Mouse (Mus musculus): ENCODE measurements around the gene Wnt2.

Gene Wnt2

GRCm38 (mm10) chr6:18029746-18030656 lies at the start of gene Wnt2:
Wnt2 (minus strand) TSS chr6:18030585.
- peak; percentile 16 to 22 for DNase-seq (ENCODE audit: low spot score in 2 of 2)

- DNase-seq (ENCODE audit: low spot score in 2 of 2), result no peak
Observed at GRCm38 (mm10) chr6:18078615-18079014, 48.2 kb upstream of the Wnt2 start.

- no peak for DNase-seq (ENCODE audit: low spot score in 2 of 2)
Observed at GRCm38 (mm10) chr6:18076986-18077385, 46.6 kb upstream of the Wnt2 start.

GRCm38 (mm10) chr6:18076577-18076976 lies 46.2 kb upstream of the Wnt2 start:
- DNase-seq (ENCODE audit: low spot score in 2 of 2), result no peak

GRCm38 (mm10) chr6:18057899-18058298 lies 27.5 kb upstream of the Wnt2 start:
- no peak for DNase-seq (ENCODE audit: low spot score in 2 of 2)

DNA sequence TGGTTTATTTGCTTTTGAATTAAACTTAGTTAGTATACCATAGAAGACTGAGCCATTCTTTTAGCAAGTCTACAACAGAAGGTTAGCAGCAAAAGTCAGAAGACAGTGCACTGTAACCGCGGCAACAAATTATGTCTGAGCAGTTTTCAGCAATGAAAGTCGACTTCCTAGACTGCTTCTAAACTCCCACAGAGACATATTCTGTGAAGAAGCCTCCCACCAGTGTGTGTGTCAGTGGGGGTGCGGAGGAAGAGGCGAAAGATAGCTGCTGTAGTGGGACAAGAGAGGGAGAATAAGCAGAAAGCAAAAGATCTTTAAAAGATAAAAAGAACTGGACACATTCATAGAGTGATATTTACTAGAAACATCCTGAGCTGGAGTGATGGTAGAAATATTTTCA lies 21.3 kb upstream of the Wnt2 start:
- DNase-seq (ENCODE audit: low spot score in 2 of 2), result no peak

DNA sequence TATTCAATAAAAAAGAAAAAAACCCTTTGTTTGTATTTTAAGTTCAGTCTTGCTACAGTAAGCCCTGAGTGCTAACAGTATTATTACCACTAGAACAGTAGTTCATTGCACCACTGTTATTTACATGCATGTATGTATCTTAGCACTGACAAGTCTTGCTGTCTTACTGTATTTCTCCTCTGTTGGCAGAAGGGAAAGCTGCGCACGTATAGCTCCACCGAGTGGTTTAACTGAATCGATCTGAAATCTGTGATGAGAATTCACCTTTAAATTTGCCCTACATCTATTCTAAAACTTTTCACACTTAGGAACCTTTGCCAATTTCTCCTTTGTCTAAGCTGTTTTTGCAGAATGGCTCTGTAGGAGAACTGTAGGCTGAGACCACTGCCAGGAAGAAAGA lies 13.9 kb upstream of the Wnt2 start:
- DNase-seq (ENCODE audit: low spot score in 2 of 2), result no peak

DNA sequence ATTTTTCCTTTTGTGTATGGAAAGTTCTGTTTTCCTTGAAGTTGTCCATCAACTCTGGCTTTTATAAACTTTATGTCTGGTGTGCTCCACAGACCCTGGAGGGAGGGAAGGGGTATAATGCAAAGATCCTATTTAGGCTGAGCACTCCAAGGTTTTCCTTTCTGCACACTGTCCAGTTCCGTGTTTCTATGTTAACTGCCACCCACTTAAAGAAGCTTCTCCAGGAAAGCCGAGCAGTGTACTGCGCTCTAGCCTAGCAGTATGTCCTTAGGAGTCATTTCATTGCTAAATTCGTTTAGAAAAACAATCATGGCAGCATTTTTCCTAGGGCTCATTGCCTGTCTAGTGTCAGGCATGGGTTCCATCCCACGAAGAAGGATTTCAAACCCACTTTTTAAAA lies 12.8 kb upstream of the Wnt2 start:
- no peak for DNase-seq (ENCODE audit: low spot score in 2 of 2)

DNA sequence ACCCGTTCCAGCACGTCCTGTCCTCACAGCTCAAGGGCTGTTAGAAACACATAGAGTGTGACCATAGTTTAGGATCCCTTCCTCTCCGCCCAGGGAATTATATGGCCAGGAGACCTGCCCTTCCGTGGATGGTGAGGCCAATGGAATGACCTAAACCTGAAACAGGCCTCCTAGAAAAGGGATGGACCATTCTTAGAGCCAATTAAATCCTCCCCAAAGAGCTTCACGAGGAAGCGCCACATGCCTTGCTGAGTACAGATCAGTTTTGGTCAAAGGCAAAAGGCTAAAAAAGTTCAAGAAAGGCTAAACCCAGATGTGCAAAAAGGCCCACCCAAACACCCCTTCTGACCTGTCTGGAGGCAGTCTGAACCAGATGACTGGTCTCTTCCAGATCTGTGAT lies 1.9 kb upstream of the Wnt2 start:
- DNase-seq (ENCODE audit: low spot score in 2 of 2), result no peak

DNA sequence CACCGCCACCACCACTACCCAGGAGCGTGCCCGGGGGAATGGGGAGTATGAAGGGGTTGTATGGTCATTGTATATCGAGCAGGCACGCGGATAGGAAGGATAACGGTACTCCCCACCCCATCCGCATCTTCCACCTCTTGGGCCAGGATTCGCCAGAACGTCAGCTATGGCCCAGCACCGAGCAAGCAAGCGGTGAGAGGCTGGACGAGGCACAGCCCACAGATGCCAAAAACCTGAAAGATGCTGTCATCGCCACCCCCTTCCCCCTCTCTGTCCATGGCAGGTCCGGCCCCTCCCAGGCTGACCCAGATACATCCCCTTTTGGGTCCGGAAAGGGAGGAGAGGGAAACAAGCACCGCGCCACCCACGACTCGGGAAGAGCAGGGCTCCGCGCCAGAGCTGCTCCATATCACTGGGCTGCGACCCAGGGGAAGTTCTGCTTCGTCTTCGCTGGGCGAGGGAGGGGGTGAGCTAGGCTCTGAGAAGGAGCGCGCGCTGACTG lies 1.2 kb upstream of the Wnt2 start:
- DNase-seq (ENCODE audit: low spot score in 2 of 2), result peak; percentile 52 to 67

DNA sequence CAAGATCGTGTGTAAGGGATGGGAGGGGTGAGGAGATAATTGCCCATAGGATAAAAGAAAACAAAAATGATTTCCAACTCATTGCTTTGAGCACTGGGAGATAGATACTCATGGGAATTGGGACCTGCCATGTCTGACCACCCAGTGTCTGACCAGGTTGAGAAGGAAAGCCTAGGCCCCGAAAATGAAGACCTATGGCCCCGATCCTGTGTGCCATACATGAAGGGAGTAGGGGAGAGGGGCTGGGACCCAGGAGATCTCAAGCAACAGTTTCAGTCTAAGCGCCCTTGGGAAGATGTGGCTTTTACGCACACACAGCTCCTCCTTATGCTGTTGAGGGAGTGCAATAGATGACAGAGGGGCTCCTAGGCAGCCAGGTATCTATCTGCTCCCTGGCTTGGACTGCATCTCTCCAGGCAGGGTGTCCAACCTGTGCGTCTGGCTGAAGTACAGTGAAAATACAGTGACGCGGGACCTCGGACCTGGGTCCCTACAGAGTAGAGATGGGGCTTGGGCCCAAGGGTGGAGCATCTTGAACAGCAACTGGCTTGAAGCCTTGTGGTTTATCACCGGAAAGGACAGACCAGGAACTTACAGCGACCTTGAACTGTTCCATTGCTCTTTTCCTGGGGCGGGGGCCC lies 603 bp upstream of the Wnt2 start:
- DNase-seq (ENCODE audit: low spot score in 2 of 2), result peak; percentile 5 to 16

DNA sequence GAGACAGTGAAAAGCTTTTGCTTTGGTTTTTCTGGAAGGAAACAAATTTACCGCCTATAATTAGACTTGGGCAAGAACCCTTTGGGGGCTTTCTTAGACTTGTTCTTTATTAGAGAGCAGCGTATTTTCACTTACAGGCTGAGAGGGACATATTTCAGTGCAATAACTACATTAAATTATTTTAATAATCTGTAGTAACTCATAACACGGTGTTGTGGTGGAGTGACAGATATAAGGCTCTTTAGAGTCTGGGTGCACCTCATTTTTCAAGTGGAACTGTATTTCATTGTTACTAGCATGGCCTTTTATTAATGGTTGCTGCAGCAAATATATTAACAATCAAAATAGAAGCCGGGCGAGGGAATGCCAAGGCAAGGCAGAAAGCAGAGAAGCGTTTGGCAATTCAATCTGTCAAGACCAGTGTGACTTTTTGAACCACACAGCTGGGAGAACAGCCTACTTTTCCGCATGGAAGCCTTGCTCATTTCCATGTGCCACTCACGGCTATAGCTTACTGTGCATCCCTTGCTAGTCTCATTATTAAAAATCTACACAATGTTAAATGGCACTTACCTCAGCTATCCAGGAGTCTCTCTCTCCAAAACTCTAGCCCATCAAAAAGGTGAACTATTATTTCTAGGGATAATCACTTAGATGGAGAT lies 6.1 kb downstream of the Wnt2 start:
- no peak for DNase-seq (ENCODE audit: low spot score in 2 of 2)

DNA sequence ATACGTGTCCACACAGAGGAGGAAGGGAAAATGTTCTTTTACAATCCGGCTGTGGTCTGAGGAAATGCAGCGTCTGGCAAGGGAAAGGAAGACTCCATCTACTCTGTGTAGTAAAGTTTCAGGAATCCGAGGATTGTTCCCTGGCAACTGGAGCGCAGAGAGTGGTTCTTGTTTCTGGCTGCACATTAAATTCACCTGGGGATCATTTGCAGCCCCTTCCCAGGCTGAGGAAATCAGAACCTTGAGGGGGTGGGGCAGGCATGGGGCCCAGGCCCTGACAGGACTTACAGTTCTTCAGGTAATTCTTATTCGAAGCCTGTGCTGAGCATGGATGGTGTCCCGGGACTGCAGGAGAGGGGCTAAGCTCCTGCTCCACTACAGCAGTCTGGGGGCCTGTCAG lies 17.0 kb downstream of the Wnt2 start:
- DNase-seq (ENCODE audit: low spot score in 2 of 2), result no peak

GRCm38 (mm10) chr6:18007356-18007755 lies 23.0 kb downstream of the Wnt2 start:
- no peak for DNase-seq (ENCODE audit: low spot score in 2 of 2)

- no peak for DNase-seq (ENCODE audit: low spot score in 2 of 2)
Observed at GRCm38 (mm10) chr6:18002065-18002464, 28.3 kb downstream of the Wnt2 start.

- DNase-seq (ENCODE audit: low spot score in 2 of 2), result no peak
Observed at GRCm38 (mm10) chr6:17998497-17998896, 31.9 kb downstream of the Wnt2 start.

DNA sequence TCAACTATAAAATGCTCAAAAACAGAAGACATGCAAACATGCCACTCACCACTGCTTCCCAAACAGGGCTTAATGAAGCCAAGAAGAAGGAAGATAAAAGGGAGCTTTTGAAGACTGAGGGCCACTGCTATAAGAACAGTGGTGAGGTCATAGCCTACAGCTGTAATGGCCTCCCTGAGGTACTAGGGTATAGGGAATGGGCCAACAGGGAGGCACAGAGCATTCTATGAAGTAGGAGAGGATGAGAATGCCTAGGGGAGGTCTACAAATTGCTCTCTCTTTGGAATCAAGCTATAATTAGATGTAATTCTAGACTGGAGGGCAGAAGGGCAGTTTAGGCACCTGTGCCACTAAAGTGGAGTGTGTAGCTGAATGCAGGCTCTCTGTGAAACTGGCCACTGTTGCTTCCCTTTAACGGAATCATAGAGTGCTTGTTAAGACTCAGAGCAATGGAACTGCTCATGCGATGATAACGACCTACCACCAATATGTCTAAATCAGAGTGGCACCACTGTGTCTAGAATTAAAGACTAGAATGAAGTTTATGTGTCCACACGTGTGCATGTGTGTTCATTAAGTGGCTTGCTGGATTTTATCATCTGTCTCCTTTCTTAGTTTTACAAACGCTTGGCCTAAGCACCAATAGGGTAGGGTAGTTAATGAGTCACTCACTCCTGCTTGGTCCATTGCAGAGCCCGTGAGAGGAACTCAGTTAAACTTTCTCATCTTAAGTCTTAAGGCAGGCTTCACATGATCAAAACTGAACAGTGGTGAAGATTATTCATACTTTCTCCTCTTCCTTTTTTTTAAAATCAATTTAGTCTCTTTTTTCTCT lies 35.2 kb downstream of the Wnt2 start:
- no peak for DNase-seq (ENCODE audit: low spot score in 2 of 2)

DNA sequence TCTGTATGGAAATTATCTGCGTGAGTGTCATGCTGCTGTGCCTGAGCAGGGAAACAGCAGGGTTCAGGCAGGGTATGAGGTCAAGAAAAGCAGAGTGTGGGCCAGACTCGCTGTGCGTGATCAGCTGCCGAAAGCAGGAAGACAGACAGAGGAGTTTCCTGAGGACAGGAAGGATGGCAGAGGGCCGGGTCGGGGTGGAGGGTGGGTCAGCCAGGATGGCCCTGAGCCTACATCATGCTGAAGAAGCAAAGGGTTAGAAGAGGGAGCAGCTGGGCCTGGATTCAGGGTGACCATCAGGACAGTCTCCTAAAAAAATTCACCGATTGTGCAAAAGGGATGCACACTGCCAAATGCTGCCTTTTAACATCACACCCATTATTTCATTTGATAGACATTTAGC lies 38.8 kb downstream of the Wnt2 start:
- peak in 1 of 2 experiments; percentile 25 for DNase-seq (ENCODE audit: low spot score in 2 of 2)

- no peak for DNase-seq (ENCODE audit: low spot score in 2 of 2)
Observed at GRCm38 (mm10) chr6:17990173-17991028, 40.0 kb downstream of the Wnt2 start.

DNA sequence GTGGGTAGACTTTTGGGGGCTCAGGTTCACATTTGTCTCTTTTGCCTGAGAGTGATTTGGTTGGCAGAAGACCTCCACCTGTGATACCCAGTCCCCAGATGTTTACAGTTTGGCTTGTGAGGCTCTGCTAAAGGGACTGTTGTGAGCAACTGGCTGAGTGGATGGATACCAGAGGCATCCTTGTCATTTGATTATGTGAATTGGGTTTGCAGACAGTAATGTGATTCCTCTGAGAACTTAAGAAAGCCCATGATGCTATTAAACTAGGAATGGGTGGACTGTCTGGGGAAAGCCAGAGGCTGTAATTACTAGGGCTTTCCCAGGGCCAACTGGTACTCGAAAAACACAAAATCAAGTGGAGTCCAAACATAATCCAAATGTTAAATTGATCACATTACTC lies 51.0 kb downstream of the Wnt2 start:
- no peak for DNase-seq (ENCODE audit: low spot score in 2 of 2)

DNA sequence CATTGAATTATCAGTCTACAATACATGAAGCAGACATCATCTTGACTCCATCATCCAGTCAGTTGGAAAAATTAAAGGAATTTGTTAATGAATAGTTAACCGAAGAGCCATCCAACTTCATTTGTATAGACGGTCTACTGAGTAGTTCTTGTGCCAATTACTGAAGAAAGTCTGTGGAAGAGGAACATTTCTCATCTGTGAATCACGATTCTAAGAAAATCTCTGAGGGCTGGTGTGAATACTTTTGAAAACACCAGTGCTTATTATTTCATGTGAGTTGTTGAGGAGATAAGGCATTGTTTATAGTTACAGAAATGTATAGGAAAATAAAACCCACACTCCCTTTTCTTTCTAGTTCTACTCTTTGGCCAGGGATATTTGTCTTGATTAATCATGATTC lies 51.5 kb downstream of the Wnt2 start:
- no peak for DNase-seq (ENCODE audit: low spot score in 2 of 2)

All from urinary bladder, postnatal 36 days (tissue).